Mouse (Mus musculus) kidney, postnatal 14 days (tissue): ENCODE results near the gene Riiad1.

Source experiments
- DNase-seq: peaks from one replicate; pipeline ENCODE4 v3.0.0; 2022; ENCODE audit warnings: mixed read lengths

Riiad1 gene

DNA sequence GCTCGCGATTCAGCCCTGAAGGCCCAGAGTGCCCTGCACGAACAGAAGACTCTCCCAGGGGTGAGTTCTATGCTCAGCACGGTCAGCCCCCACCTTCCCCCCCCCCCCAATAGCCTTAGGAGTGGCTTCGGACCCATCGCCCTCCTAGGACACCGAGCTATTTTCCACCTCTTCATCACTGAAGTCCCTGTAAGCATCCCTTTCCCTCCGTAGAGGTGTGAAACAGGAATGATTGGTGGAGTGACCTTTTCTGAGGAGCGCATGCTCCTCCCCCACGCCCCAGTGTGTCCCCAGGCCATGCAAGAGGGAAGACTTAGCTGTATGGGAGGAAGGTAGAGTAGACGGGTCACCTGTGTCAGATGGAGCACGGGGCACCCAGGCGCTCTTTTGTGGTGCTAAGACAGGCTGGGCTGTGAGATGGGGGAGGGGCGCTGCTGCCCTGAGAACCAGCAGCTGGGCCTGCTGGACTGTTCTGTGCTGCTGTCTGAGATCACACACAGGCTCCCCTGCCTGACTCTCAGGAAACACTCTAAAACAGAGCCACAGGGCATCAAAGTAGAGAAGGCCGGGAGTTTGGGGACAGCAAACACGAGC lies at the start of gene Riiad1:
Riiad1 (minus strand) TSS at position 51 of the 594 bp plus-strand sequence.
- no peak for DNase-seq

DNA sequence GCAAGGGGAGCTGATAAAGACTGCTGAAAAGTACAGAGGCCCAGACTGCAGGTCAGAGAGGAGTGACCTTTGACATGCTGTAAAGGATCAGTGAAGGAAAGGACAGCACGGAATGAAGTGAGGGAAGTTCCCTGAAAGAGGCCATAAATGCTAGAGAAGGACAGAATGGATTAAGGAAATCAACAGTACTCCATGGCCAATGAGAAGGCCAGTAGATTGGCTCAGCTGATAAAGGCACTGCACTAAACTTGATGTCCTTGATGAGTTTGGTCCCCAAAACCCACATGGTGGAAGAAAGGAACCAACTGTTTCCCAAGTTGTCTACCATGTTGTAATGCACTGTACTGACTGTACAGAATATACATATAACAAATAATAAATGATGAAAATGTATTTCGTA lies 46.6 kb upstream of the Riiad1 start:
- no peak for DNase-seq

DNA sequence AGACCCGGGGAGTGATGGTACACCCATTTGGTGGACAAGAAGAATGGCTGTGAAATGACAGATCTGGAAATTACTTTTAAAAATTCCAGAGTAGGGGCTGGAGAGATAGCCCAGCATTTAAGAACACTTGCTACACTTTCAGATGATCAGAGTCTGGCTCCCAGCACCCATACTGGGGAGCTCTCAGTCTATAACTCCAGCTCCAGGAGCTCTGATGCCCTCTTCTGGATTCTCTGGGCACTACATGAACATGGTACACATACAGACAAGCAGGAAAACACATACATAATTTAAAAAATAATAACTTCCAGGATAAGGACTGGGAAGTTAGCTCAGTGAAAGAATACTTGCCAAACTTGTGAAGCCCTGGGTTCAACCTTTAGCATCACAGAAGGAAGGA lies 26.5 kb upstream of the Riiad1 start:
- no peak for DNase-seq

- DNase-seq: peak; percentile 28
These were observed 22.1 kb upstream of the Riiad1 start for GRCm38 (mm10) chr3:94502243-94502642.

GRCm38 (mm10) chr3:94497162-94497561 lies 17.0 kb upstream of the Riiad1 start:
- DNase-seq: no peak

DNA sequence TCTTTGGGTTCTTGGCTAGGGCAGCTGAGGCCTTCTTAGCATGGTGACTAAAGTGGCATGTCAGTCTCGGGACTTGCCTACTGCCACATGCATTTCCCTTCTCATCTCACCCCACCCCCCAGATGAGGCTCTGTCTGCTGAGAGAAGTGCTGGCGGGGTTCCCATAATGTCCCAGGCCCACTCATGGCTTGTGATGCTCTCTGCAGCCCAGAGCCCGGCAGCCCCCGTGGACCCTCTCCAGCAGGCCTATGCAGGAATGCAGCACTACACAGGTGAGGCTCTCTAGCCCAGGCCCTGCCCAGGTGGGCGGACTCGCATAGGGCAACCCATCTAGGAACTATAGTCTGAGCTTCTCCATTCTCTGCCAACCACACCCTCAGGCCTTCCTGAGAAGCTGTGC lies 7.4 kb upstream of the Riiad1 start:
- DNase-seq: no peak

GRCm38 (mm10) chr3:94485922-94486321 lies 5.8 kb upstream of the Riiad1 start:
- DNase-seq: no peak

DNA sequence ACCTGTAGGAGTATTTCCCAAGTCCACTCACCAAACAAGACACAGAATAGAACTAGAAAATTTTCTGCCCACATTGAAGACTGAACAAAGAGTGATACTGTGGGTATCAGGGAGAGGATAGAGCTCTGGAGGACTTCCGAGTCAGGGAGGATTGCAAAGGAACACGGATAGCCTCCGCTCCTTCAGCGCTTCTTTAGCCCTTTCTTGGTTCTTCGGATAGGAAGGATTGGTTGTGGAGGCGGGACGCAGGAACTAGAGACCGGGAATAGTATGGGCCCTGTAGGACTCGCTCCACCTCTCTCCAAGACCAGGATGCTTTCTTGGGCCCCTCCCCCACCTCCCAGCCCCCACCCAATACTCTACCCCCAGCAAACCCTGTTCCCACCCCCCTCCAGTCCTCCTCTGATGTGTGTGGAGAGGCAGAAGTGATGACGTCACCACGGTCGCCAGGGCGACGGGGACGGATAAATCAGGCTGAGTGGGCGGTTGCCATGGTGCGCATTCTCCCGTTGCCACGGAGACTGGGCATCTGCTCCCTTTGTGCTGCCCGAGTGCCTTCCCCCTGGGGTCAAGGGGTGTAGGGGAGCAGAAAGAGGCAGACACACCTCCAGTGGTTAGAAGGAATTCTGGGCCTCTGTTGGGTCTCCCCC lies 3.8 kb upstream of the Riiad1 start:
- DNase-seq: no peak

DNA sequence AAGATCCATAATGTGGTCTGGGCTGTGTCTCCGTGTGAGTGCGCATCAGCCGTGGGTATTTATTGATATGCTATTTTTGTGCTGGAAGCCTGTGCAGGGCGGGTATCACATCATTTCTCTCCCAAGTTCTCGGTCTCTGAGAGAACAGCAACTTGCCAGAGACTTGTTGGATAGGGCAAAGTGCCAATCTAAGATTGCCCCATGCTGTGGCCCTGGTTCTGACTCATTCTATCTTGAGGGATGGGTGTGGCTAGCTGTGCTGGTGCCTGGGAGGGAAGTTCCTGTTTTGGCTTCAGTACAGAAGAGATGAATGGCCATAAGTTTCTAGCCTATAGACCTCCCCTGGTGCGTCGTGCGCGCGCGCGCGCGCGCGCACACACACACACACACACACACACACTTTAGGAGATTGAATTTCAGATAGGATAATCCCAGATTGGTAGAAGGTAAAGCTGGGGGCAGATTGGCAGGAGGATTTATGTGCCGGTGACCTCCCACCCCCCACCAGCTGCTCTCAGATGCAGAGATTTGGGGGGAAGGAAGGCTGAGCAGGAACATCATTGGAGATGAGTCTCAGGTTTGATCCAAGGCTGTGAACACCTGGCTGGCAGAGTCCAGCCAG lies 2.7 kb upstream of the Riiad1 start:
- DNase-seq: no peak

- DNase-seq: no peak
These were observed 1.3 kb upstream of the Riiad1 start for GRCm38 (mm10) chr3:94481429-94481828.

DNA sequence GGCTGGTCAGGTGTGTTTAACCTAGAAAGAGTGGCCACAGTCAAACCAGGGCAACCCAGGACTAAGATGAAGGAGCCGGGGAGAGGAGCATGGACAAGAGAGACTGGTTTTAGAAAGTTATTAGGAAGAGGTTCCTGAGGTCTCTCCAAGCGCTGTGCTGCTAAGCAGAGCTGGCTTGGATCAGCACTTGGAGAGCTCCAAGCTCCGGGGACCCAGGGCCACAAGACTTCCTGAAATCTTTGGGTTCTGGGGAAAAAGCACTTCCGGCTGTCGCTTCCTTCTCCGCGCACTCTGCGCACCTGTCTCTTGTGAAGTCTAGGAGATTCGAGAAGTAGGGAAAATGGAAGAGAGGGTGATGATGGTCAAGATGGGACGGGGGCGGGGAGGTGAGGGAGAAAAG lies 577 bp downstream of the Riiad1 start:
- peak; percentile 23 for DNase-seq

- no peak for DNase-seq
These were observed 1.5 kb downstream of the Riiad1 start for GRCm38 (mm10) chr3:94478591-94479169.

GRCm38 (mm10) chr3:94477981-94478422 lies 2.1 kb downstream of the Riiad1 start, which contains the start of gene Celf3:
TSS of gene Celf3 (plus strand) at chr3:94478295.
- no peak for DNase-seq

DNA sequence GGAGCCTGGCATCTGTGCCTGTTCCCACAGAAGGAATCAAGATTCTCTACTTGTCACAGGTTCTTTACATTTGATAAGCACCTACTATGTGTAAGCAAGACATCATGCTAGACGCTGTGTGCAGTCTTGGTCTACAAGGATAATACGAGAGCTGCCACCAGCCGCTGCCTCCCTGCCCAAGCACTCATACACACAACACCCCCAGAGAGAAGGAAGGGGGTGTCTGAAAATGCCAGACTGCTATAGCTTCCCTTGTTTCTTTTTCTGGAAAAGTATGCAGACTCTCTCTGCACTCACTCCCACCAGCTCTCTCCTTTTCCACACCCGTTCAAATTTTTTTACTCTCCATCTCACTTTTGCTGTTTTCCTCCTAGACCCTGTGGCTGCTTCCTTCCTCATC lies 2.7 kb downstream of the Riiad1 start:
- DNase-seq: no peak

GRCm38 (mm10) chr3:94476301-94477035 lies 3.7 kb downstream of the Riiad1 start:
- peak; percentile 25 for DNase-seq

DNA sequence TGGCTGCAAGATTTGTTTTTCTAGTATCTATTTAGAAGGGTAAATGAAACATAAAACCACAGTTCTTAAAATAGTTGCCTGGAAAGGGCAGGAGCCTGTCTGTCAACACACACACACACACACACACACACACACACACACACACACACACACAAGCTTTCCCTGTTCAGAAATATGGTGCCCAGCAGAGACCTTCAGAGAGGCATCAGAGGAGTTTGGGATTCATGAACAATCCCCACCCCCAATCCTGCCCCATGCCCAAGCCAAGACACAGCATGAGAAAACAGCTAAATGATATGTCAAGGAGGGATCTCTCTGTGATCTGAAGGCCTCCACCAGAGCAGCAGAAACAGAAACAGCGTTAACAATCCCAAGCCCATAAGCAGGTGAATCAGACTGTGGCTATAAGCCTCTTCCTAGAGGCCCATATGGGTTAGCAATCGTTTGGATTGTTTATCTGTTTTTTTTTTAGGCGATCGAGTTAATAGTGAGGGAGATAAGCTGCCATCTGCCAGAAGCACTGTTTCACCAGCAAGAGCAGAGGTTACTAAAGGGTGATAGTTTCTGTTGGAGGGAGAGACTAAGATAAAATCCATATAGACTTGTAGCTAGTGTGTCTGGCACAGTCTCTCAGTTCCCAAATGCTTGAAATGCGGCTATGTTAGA lies 6.4 kb downstream of the Riiad1 start:
- no peak for DNase-seq

GRCm38 (mm10) chr3:94473115-94473505 lies 7.0 kb downstream of the Riiad1 start:
- no peak for DNase-seq

- peak; percentile 46 for DNase-seq
These were observed 7.6 kb downstream of the Riiad1 start for GRCm38 (mm10) chr3:94472447-94473114.

DNA sequence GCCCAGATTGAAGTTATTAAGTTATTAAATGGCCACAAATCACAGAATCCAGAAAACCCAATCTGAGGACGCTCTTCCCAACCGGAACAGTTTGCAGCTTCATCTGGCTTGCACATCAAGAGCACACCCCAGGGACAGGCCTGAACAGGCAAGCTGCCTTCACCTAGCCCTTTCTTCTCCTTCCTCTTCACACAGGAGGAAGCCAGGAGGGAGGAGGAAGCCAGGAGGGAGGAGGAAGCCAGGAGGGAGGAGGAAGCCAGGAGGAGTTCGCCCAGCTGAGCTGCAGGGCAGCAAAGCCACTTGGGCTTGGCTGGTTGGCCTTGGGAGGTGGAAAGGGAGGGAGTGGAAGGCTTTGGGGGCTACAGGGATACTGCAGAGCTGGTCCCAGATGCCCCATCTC lies 11.2 kb downstream of the Riiad1 start:
- no peak for DNase-seq

- DNase-seq: no peak
These were observed 14.3 kb downstream of the Riiad1 start for GRCm38 (mm10) chr3:94465632-94466430.

- no peak for DNase-seq
These were observed 16.1 kb downstream of the Riiad1 start for GRCm38 (mm10) chr3:94463926-94464578.
